18 mouse cellular contexts compared by ENCODE assay signal in genomic region chr13:16315689-16316088, GRCm38 (mm10).
DNase-seq lines count a peak whose midpoint lies in the region; ATAC-seq and TF ChIP-seq lines count a peak whose summit lies in the region.
"Had no signal": no experiment of that assay in that cellular context is flagged by ENCODE, and none has a peak within 500 bp of the region (broad histone marks: within the 10 kb centered on the region; RNA-seq: fewer than 3 reads in every experiment).

No protein-coding gene starts in this region.

- WGBS in liver, adult 2 months = 24% methylated on average over 2 of the region's 2 CpGs
- 72% methylated on average over 2 of the region's 2 CpGs for WGBS in liver, postnatal 0 days (ENCODE audit: insufficient replicate concordance)

- H3K4me2 ChIP-seq in liver, postnatal 0 days (ENCODE audit: low read depth, low read length) = no peak overlapping the region
- H3K4me2 ChIP-seq: embryonic facial prominence, embryonic 12.5 days; forebrain, embryonic 13.5 days; forebrain, embryonic 15.5 days had no signal

- no peak overlapping the region for H3K4me3 ChIP-seq in liver, adult 2 months (ENCODE audit: insufficient read depth, low read depth, low read length)
- H3K4me3 ChIP-seq in liver, postnatal 0 days (ENCODE audit: low read depth, low read length) = no peak overlapping the region
- H3K4me3 ChIP-seq: embryonic facial prominence, embryonic 10.5 days; embryonic facial prominence, embryonic 12.5 days; erythroblast, embryonic 14.5 days; forebrain, embryonic 13.5 days; forebrain, embryonic 15.5 days had no signal

- H3K27me3 ChIP-seq in liver, adult 2 months (ENCODE audit: control insufficient read depth, insufficient read depth, low read length) = no peaks in the 10 kb centered on the region
- H3K27me3 ChIP-seq in liver, postnatal 0 days (ENCODE audit: insufficient read depth, low read length) = no peaks in the 10 kb centered on the region
- H3K27me3 ChIP-seq: embryonic facial prominence, embryonic 12.5 days; forebrain, embryonic 13.5 days; forebrain, embryonic 15.5 days had no signal

- H3K79me2 ChIP-seq in liver, adult 2 months (ENCODE audit: control insufficient read depth, insufficient read depth, low read length) = no peaks in the 10 kb centered on the region

- peaks cover 11% of the 10 kb centered on the region for H3K4me1 ChIP-seq in liver, adult 2 months (ENCODE audit: control insufficient read depth, insufficient read depth, low read length)
- no peaks in the 10 kb centered on the region for H3K4me1 ChIP-seq in liver, postnatal 0 days (ENCODE audit: insufficient read depth)
- H3K4me1 ChIP-seq: embryonic facial prominence, embryonic 10.5 days; embryonic facial prominence, embryonic 12.5 days; forebrain, embryonic 13.5 days; forebrain, embryonic 15.5 days had no signal

- no peaks in the 10 kb centered on the region for H3K36me3 ChIP-seq in liver, adult 2 months (ENCODE audit: control insufficient read depth, insufficient read depth, low read length)
- no peaks in the 10 kb centered on the region for H3K36me3 ChIP-seq in liver, postnatal 0 days (replicated peaks; ENCODE audit: insufficient read depth, low read length)
- H3K36me3 ChIP-seq: embryonic facial prominence, embryonic 10.5 days; embryonic facial prominence, embryonic 12.5 days; forebrain, embryonic 15.5 days had no signal

- H3K9ac ChIP-seq in liver, adult 2 months (ENCODE audit: low read depth, low read length) = no peak overlapping the region
- no peak overlapping the region for H3K9ac ChIP-seq in liver, postnatal 0 days (replicated peaks)
- H3K9ac ChIP-seq: embryonic facial prominence, embryonic 12.5 days; forebrain, embryonic 13.5 days; forebrain, embryonic 15.5 days; forebrain, postnatal 0 days had no signal

- H3K27ac ChIP-seq in liver, adult 2 months (replicated peaks; ENCODE audit: insufficient read depth, low read depth, low read length) = no peak overlapping the region
- H3K27ac ChIP-seq in liver, postnatal 0 days (ENCODE audit: low read depth) = no peak overlapping the region
- H3K27ac ChIP-seq: embryonic facial prominence, embryonic 10.5 days; embryonic facial prominence, embryonic 12.5 days; forebrain, embryonic 13.5 days; forebrain, embryonic 15.5 days had no signal

- no peaks in the 10 kb centered on the region for H3K9me3 ChIP-seq in liver, postnatal 0 days (ENCODE audit: low read length)
- H3K9me3 ChIP-seq: embryonic facial prominence, embryonic 10.5 days; embryonic facial prominence, embryonic 12.5 days; forebrain, embryonic 13.5 days; forebrain, embryonic 15.5 days had no signal

- no peak for TF ChIP-seq POLR2A in liver, adult 2 months (IDR thresholded peaks at IDR 0.05; ENCODE audit: extremely low read depth, insufficient read depth, low read length)

- peak; percentile 68 for DNase-seq in adrenal gland, adult 2 months
- DNase-seq in adrenal gland, adult 18-20 months (ENCODE audit: low spot score in 2 of 2) = no peak
- DNase-seq in liver, adult 2 months (ENCODE audit: extremely low read depth, low read depth, low spot score) = peak; percentile 89
- DNase-seq in liver, postnatal 0 days = no peak
- peak; percentile 64 for DNase-seq in adrenal gland, postnatal 14 days
- DNase-seq: cerebellum, adult 11-12 months; cerebellum, adult 2 months; cerebellum, adult 9-10 months; cerebellum, postnatal 10 days; cerebellum, postnatal 25 days; forebrain, postnatal 0 days had no signal

- TF ChIP-seq CTCF in liver, adult 2 months (IDR thresholded peaks at IDR 0.05; ENCODE audit: low read depth, low read length) = no peak
- TF ChIP-seq CTCF in liver, postnatal 0 days (IDR thresholded peaks at IDR 0.05; ENCODE audit: low read depth) = no peak

- no peak for TF ChIP-seq EP300 in liver, postnatal 0 days (IDR thresholded peaks at IDR 0.05; ENCODE audit: low read depth)

- no peak for ATAC-seq in liver, postnatal 0 days
- no peak for ATAC-seq in erythroid progenitor cell, adult 5-6 weeks (replicated peaks; ENCODE audit: low FRiP score, poor library complexity, severe bottlenecking)
- ATAC-seq in erythroblast, adult 5-6 weeks (replicated peaks; ENCODE audit: low FRiP score, poor library complexity, severe bottlenecking) = no peak
- ATAC-seq: forebrain, embryonic 13.5 days; forebrain, embryonic 15.5 days; forebrain, postnatal 0 days had no signal

Comparison
In these comparisons a context has a peak if more than half of its experiments do, and no peak if none do; other contexts are left out.
1. DNase-seq: peak in adrenal gland, adult 2 months (single experiment), liver, adult 2 months (single experiment) and adrenal gland, postnatal 14 days (single experiment); none in adrenal gland, adult 18-20 months (0 of 2) and liver, postnatal 0 days (single experiment).